Mouse (Mus musculus) stomach, postnatal 0 days (tissue): ENCODE results near the gene Vmn1r57.

Experiments
- CTCF ChIP-seq: IDR thresholded peaks from 2 replicates; pipeline ENCODE4 v1.5.1; 2016; ENCODE audit warnings: antibody characterized with exemption, low read depth, mild to moderate bottlenecking, moderate library complexity
- EP300 ChIP-seq: optimal IDR thresholded peaks from 2 replicates; pipeline ENCODE3; 2016; ENCODE audit warnings: antibody characterized with exemption

GRCm38 (mm10) chr7:5263051-5263450, 44.8 kb downstream of the Vmn1r57 start:
- TF ChIP-seq CTCF (no peak), EP300 (no peak)
